Mouse (Mus musculus): ENCODE measurements at regions not wholly inside any gene's neighbourhood (a gene's known extent, or its start where the extent isn't known, plus 50 kb on each side); places are given as distances from the start of the nearest gene placed in this dataset.

- Histone ChIP-seq H3K27me3 (ENCODE audit: control insufficient read depth, insufficient read depth, low read length) (no peaks in the 10 kb centered on the region), H3K27ac (replicated peaks; ENCODE audit: low read depth, low read length) (no peak overlapping the region), H3K36me3 (replicated peaks; ENCODE audit: control insufficient read depth, insufficient read depth, low read depth, low read length) (no peaks in the 10 kb centered on the region), H3K4me2 (ENCODE audit: low read depth, low read length) (no peak overlapping the region), H3K4me3 (ENCODE audit: low read depth, low read length) (no peak overlapping the region), H3K4me1 (ENCODE audit: control insufficient read depth, insufficient read depth, low read length) (no peaks in the 10 kb centered on the region), H3K9ac (replicated peaks; ENCODE audit: low read length) (no peak overlapping the region), H3K9me3 (replicated peaks; ENCODE audit: control insufficient read depth, low read length) (no peaks in the 10 kb centered on the region)
- no peak for ATAC-seq (replicated peaks; ENCODE audit: insufficient number of reproducible peaks, low FRiP score, low TSS enrichment, low read depth)
- 81% methylated on average over 3 of the region's 3 CpGs for WGBS
- DNase-seq (ENCODE audit: low spot score) = no peak
Measured at GRCm38 (mm10) chr7:124455659-124456058, 473.0 kb downstream of the Hs3st4 start.

- no peak for DNase-seq (ENCODE audit: low spot score)
- WGBS = 73% methylated on average over 1 of the region's 1 CpGs
- no peak overlapping the region for H3K4me2 ChIP-seq (ENCODE audit: low read depth, low read length)
- no peaks in the 10 kb centered on the region for H3K27me3 ChIP-seq (ENCODE audit: control insufficient read depth, insufficient read depth, low read length)
- H3K9ac ChIP-seq (replicated peaks; ENCODE audit: low read length) = no peak overlapping the region
- ATAC-seq (replicated peaks; ENCODE audit: insufficient number of reproducible peaks, low FRiP score, low TSS enrichment, low read depth) = no peak
- no peaks in the 10 kb centered on the region for H3K4me1 ChIP-seq (ENCODE audit: control insufficient read depth, insufficient read depth, low read length)
- H3K9me3 ChIP-seq (replicated peaks; ENCODE audit: control insufficient read depth, low read length) = no peaks in the 10 kb centered on the region
- no peak overlapping the region for H3K4me3 ChIP-seq (ENCODE audit: low read depth, low read length)
- no peaks in the 10 kb centered on the region for H3K36me3 ChIP-seq (replicated peaks; ENCODE audit: control insufficient read depth, insufficient read depth, low read depth, low read length)
- H3K27ac ChIP-seq (replicated peaks; ENCODE audit: low read depth, low read length) = no peak overlapping the region
Measured at GRCm38 (mm10) chr7:124487326-124487725, 504.7 kb downstream of the Hs3st4 start.

- Histone ChIP-seq H3K9ac (replicated peaks; ENCODE audit: low read length) (no peak overlapping the region), H3K27me3 (ENCODE audit: control insufficient read depth, insufficient read depth, low read length) (no peaks in the 10 kb centered on the region), H3K36me3 (replicated peaks; ENCODE audit: control insufficient read depth, insufficient read depth, low read depth, low read length) (no peaks in the 10 kb centered on the region), H3K4me3 (ENCODE audit: low read depth, low read length) (no peak overlapping the region), H3K4me1 (ENCODE audit: control insufficient read depth, insufficient read depth, low read length) (no peaks in the 10 kb centered on the region), H3K27ac (replicated peaks; ENCODE audit: low read depth, low read length) (no peak overlapping the region), H3K4me2 (ENCODE audit: low read depth, low read length) (no peak overlapping the region), H3K9me3 (replicated peaks; ENCODE audit: control insufficient read depth, low read length) (no peaks in the 10 kb centered on the region)
- no peak for DNase-seq (ENCODE audit: low spot score)
- WGBS = 59% methylated on average over 3 of the region's 3 CpGs
- ATAC-seq (replicated peaks; ENCODE audit: insufficient number of reproducible peaks, low FRiP score, low TSS enrichment, low read depth) = no peak
Measured at GRCm38 (mm10) chr7:124491109-124491793, 508.6 kb downstream of the Hs3st4 start.

- WGBS = 96% methylated on average over 3 of the region's 3 CpGs
Measured at GRCm38 (mm10) chr7:124491851-124492390, 509.3 kb downstream of the Hs3st4 start.

GRCm38 (mm10) chr7:124500636-124501035, 518.0 kb downstream of the Hs3st4 start:
- H3K4me2 ChIP-seq (ENCODE audit: low read depth, low read length) = no peak overlapping the region
- no peaks in the 10 kb centered on the region for H3K4me1 ChIP-seq (ENCODE audit: control insufficient read depth, insufficient read depth, low read length)
- WGBS = 76% methylated on average over 3 of the region's 3 CpGs
- DNase-seq (ENCODE audit: low spot score) = no peak
- H3K36me3 ChIP-seq (replicated peaks; ENCODE audit: control insufficient read depth, insufficient read depth, low read depth, low read length) = no peaks in the 10 kb centered on the region
- no peaks in the 10 kb centered on the region for H3K9me3 ChIP-seq (replicated peaks; ENCODE audit: control insufficient read depth, low read length)
- ATAC-seq (replicated peaks; ENCODE audit: insufficient number of reproducible peaks, low FRiP score, low TSS enrichment, low read depth) = no peak
- no peak overlapping the region for H3K9ac ChIP-seq (replicated peaks; ENCODE audit: low read length)
- H3K27me3 ChIP-seq (ENCODE audit: control insufficient read depth, insufficient read depth, low read length) = no peaks in the 10 kb centered on the region
- H3K4me3 ChIP-seq (ENCODE audit: low read depth, low read length) = no peak overlapping the region
- no peak overlapping the region for H3K27ac ChIP-seq (replicated peaks; ENCODE audit: low read depth, low read length)

More at GRCm38 (mm10) chr7:124491851-124492390, 509.3 kb downstream of the Hs3st4 start:
- no peaks in the 10 kb centered on the region for H3K9me3 ChIP-seq (replicated peaks; ENCODE audit: control insufficient read depth, low read length)
- no peak overlapping the region for H3K27ac ChIP-seq (replicated peaks; ENCODE audit: low read depth, low read length)
- H3K4me1 ChIP-seq (ENCODE audit: control insufficient read depth, insufficient read depth, low read length) = no peaks in the 10 kb centered on the region
- H3K36me3 ChIP-seq (replicated peaks; ENCODE audit: control insufficient read depth, insufficient read depth, low read depth, low read length) = no peaks in the 10 kb centered on the region
- H3K4me3 ChIP-seq (ENCODE audit: low read depth, low read length) = no peak overlapping the region
- H3K9ac ChIP-seq (replicated peaks; ENCODE audit: low read length) = no peak overlapping the region
- DNase-seq (ENCODE audit: low spot score) = no peak
- ATAC-seq (replicated peaks; ENCODE audit: insufficient number of reproducible peaks, low FRiP score, low TSS enrichment, low read depth) = no peak
- no peaks in the 10 kb centered on the region for H3K27me3 ChIP-seq (ENCODE audit: control insufficient read depth, insufficient read depth, low read length)
- H3K4me2 ChIP-seq (ENCODE audit: low read depth, low read length) = no peak overlapping the region

- no peak for ATAC-seq (replicated peaks; ENCODE audit: insufficient number of reproducible peaks, low FRiP score, low TSS enrichment, low read depth)
- Histone ChIP-seq H3K9me3 (replicated peaks; ENCODE audit: control insufficient read depth, low read length) (no peaks in the 10 kb centered on the region), H3K27me3 (ENCODE audit: control insufficient read depth, insufficient read depth, low read length) (no peaks in the 10 kb centered on the region), H3K4me2 (ENCODE audit: low read depth, low read length) (no peak overlapping the region), H3K4me1 (ENCODE audit: control insufficient read depth, insufficient read depth, low read length) (no peaks in the 10 kb centered on the region), H3K27ac (replicated peaks; ENCODE audit: low read depth, low read length) (no peak overlapping the region), H3K4me3 (ENCODE audit: low read depth, low read length) (no peak overlapping the region), H3K36me3 (replicated peaks; ENCODE audit: control insufficient read depth, insufficient read depth, low read depth, low read length) (no peaks in the 10 kb centered on the region), H3K9ac (replicated peaks; ENCODE audit: low read length) (no peak overlapping the region)
- no peak for DNase-seq (ENCODE audit: low spot score)
- 80% methylated on average over 5 of the region's 5 CpGs for WGBS
Measured at GRCm38 (mm10) chr7:124502760-124503159, 520.1 kb downstream of the Hs3st4 start.

GRCm38 (mm10) chr7:124549038-124549437, 566.4 kb downstream of the Hs3st4 start:
- no peaks in the 10 kb centered on the region for H3K36me3 ChIP-seq (replicated peaks; ENCODE audit: control insufficient read depth, insufficient read depth, low read depth, low read length)
- H3K27me3 ChIP-seq (ENCODE audit: control insufficient read depth, insufficient read depth, low read length) = no peaks in the 10 kb centered on the region
- no peak overlapping the region for H3K9ac ChIP-seq (replicated peaks; ENCODE audit: low read length)
- WGBS = 85% methylated on average over 1 of the region's 1 CpGs
- H3K9me3 ChIP-seq (replicated peaks; ENCODE audit: control insufficient read depth, low read length) = no peaks in the 10 kb centered on the region
- no peak for ATAC-seq (replicated peaks; ENCODE audit: insufficient number of reproducible peaks, low FRiP score, low TSS enrichment, low read depth)
- H3K4me3 ChIP-seq (ENCODE audit: low read depth, low read length) = no peak overlapping the region
- DNase-seq (ENCODE audit: low spot score) = no peak
- H3K27ac ChIP-seq (replicated peaks; ENCODE audit: low read depth, low read length) = no peak overlapping the region
- no peak overlapping the region for H3K4me2 ChIP-seq (ENCODE audit: low read depth, low read length)
- no peaks in the 10 kb centered on the region for H3K4me1 ChIP-seq (ENCODE audit: control insufficient read depth, insufficient read depth, low read length)

GRCm38 (mm10) chr7:124557213-124557612, 574.5 kb downstream of the Hs3st4 start:
- no peak for DNase-seq (ENCODE audit: low spot score)
- no peak for ATAC-seq (replicated peaks; ENCODE audit: insufficient number of reproducible peaks, low FRiP score, low TSS enrichment, low read depth)
- Histone ChIP-seq H3K9ac (replicated peaks; ENCODE audit: low read length) (no peak overlapping the region), H3K27me3 (ENCODE audit: control insufficient read depth, insufficient read depth, low read length) (no peaks in the 10 kb centered on the region), H3K4me3 (ENCODE audit: low read depth, low read length) (no peak overlapping the region), H3K9me3 (replicated peaks; ENCODE audit: control insufficient read depth, low read length) (no peaks in the 10 kb centered on the region), H3K4me1 (ENCODE audit: control insufficient read depth, insufficient read depth, low read length) (no peaks in the 10 kb centered on the region), H3K27ac (replicated peaks; ENCODE audit: low read depth, low read length) (no peak overlapping the region), H3K36me3 (replicated peaks; ENCODE audit: control insufficient read depth, insufficient read depth, low read depth, low read length) (no peaks in the 10 kb centered on the region), H3K4me2 (ENCODE audit: low read depth, low read length) (no peak overlapping the region)

Measured in embryonic facial prominence, embryonic 11.5 days (tissue).